Mouse (Mus musculus): ENCODE data around the gene Tecpr2.

The Tecpr2 gene

GRCm38 (mm10) chr12:110949410-110949809, 60.3 kb downstream of the Tecpr2 start:
- no peak for DNase-seq

DNA sequence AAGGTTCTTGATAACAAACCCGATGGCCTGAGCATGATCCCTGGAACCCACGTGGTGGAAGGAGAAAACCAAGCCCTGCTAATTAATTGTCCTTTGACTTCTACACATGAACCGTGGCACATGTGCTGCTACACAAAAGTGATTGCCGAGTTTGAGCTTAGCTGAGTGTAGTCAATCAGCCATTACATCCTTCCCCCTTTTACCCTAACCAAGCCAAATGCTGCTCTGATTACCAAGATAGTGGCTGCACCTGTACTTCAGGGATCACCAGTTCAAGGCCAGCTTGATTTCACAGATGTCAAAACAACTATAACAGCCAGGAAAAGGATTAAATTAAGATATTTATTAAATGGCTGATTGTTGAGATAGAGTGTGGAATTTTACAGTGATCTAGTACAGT, 61.1 kb downstream of the Tecpr2 start:
- no peak for DNase-seq

DNA sequence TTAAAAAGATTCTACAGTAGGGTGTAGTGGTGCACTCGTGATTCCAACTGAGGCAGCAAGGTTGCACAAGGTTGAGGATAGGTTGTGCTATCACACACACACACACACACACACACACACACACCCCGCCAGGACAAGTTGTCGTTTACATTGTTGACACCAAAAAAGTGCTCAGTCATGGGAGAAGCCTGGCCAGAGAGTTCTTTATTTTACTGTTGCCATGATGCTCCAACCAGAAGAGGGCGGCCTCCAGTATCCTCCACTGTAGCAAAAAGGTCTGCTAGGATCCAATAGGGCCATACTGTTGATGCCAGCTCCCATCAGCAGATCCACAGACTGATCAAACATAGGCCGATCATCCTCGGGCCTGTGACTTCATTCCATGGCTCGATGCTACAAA, 62.2 kb downstream of the Tecpr2 start:
- DNase-seq: no peak

GRCm38 (mm10) chr12:110952628-110953385, 63.7 kb downstream of the Tecpr2 start:
- no peak for DNase-seq

GRCm38 (mm10) chr12:110953443-110953842, 64.4 kb downstream of the Tecpr2 start:
- DNase-seq: no peak

GRCm38 (mm10) chr12:110953900-110954299, 64.8 kb downstream of the Tecpr2 start:
- DNase-seq: no peak

- no peak for DNase-seq
Measured at GRCm38 (mm10) chr12:110954351-110954991, 65.4 kb downstream of the Tecpr2 start.

DNA sequence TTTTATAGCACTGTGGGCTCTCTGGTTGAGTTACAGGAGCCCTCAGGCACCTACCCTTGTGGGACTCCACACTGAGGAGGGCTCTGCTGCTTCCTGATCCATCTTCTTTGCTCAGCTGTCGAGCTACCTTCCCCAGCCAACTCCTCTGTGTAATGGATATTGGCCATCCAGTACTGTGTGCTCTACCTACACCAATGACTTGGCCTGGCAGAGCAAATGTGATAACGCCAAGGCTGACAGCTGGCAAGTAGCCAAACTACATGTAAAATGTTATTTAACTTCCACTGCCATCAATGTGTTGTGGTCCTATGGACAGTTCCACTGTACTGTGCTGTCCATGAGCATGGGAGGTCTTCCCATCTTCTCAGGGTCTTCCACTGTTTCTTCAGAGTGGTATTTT, 72.9 kb downstream of the Tecpr2 start:
- no peak for DNase-seq

DNA sequence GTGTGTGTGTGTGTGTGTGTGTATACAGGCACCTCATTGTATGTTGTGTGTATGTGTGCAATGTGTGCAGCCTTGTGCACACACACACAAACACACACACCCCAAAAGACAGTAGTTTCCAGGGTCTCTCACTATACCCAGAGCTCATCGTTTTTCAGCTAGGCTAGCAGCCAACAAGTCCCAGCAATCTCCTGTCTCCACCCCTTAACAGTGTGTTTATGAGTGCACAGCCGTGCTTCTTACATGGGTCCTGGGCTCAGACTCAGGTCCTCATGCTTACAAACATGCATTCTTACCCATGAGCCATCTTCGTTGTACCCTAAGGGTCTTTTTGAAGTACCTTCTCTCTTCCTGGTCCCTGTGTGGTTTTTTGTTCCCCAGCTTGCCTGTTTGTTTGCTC, 76.4 kb downstream of the Tecpr2 start:
- no peak for DNase-seq

GRCm38 (mm10) chr12:110966079-110966478, 77.0 kb downstream of the Tecpr2 start:
- DNase-seq: no peak

DNA sequence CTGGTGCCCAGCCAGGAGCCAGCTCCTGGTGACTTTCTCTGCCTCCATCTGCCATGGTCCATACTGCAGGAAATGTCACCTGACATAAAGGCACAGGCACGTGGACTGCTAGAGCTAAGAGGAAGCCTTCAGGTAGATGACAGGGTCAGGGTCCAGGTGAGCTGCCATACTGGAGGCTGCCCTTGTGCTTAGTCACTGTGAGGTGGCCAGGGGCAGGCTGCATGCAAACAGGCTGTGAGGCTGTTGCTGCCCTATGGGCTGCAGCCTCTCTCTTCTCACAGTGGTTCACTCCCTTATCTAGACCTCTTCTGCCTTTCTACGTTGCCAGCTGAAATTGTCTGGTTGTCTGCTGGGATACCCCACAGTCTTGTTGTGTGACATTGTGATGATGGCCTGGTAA, 78.1 kb downstream of the Tecpr2 start:
- DNase-seq: no peak

- DNase-seq: no peak
Measured at GRCm38 (mm10) chr12:110970408-110970807, 81.3 kb downstream of the Tecpr2 start.

DNA sequence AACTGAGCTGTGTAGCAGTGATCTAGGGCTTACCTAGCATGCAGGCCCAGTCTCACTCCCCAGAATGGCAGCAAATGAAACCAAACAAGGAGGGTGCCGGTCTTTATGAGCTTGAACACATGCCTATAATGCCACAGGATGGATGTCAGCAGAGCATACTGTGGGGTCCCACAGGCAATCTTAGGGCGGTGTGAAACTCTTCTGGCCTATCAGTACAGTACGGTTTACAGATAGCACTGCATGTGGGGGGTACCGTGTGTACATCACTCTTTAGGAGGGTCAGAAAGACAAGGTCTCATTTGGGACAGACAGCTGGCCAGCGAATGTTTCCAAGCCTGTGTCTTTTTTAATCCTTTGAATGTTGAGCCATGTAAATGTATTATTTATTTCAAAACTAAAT, 82.9 kb downstream of the Tecpr2 start:
- no peak for DNase-seq

DNA sequence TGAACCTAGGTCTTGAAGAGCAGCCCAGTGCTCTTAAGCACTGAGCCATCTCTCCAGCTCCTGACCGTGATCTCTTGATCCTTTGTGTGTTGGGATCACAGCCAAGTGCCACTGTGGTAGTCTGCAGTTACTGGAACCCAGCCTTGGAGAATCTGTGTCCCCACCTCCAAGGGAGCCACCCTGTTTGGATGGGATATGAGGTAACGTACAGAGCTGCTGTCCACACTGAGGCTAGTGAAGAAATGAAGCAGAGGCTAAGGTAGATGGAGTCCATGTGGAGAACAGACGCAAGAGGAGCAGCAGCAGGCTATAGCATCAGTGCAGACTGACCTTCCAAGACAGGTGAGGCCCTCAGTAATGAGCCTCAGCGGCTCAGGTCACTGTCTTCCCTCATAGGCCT, 84.8 kb downstream of the Tecpr2 start:
- no peak for DNase-seq

DNA sequence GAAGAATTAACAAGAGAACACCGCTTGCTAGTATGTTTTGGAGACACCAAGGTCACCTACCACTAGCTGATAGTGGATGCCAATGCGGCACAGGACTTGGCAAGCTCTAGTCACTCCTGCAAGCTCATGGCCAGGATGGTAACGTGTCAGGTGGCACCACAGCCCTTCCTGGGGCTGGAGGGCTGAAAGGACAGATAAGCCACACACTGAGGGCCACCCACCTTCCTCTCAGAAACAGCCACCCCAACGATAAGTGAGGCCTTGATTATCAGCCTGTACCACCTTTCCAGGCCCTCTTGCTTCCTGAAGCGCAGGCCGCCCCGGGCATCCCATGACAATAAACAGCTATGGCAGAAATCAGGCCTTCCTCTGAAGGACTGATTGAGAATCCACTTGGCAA, 85.2 kb downstream of the Tecpr2 start:
- no peak for DNase-seq

DNA sequence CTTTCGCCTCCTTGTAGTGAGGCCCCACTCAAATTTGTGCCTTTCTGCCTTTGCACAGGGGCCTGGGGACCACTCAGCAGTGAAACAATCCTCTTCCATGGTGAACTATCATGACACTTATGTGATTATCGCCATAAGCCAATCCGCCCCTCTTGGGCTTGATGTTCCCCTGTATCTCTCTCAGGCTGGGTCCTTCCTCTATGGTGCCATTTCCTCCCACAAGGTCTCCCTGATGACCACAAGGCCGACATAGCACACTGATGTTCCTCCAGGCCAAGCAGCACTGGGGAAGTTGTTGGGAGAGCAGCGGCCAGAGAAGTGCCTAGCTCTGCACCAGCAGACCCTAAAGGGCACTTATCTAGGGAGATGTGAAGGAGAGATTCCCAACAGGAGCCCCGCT, 85.7 kb downstream of the Tecpr2 start:
- DNase-seq: no peak

GRCm38 (mm10) chr12:110975385-110975784, 86.3 kb downstream of the Tecpr2 start:
- DNase-seq: no peak

DNA sequence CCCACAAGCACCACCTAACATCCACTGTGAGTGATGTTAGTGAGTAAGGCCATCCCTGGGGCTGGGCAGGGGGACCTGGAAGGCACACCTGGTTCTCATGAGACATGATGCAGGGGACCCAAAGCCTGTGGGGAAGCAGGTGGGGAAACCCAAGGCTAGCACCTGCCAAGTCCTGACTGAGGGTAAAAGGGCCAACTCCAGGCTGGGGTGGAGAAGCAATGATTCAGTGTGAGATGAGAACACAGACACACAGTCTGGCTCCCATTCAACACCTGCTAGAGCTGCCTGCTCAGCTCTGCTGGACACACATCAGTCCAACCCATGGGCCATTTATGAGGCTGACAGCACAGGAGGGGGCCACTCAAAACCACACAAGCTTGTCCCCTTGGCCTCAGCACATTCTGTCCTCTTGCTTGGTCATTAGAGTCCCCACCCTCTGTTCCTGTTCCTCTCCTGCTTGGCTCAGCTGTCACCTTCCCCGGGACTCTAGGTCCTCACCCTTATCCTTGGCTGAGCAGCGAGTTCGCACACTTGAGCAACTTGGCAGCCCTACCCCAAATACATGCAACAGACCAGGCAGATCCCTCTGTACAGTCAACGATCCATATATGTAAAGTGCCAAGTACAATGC, 86.9 kb downstream of the Tecpr2 start:
- DNase-seq: no peak

- DNase-seq: no peak
Measured at GRCm38 (mm10) chr12:110976589-110977344, 87.7 kb downstream of the Tecpr2 start.

- no peak for DNase-seq
Measured at GRCm38 (mm10) chr12:110977345-110977733, 88.3 kb downstream of the Tecpr2 start.

DNA sequence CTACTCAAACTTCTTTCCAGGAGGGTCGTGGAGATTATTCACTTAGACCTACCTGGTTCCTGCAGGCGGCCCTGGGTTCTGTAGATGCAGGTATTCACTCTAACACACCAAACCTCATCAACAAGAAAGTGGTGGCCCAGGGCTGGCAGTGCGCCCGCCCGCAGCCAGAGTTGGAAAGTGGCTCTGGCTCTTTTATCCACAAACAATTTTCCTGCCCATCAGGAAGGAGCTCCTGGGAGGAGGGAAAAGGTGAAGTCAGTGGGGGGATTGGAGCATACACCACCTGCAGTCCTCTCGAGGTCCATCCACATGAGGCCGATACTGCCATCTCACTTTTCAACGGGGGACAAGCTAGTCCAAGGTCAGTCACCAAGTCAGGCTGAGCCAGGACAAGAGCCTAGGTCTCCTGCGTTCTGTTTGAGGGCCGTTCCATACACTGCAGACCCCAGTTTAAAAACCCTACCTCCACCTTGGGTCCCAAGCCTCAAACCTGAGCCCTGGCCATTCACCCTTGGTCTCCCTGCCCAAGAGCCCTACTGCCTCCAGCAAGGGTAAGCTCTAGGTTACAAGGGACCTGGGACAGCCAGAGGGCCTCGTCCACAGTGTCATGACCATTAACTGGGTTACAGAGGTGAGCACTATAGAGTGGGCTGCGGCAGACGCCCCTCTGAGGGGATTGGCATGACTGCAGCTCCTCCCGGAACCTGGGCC, 89.0 kb downstream of the Tecpr2 start:
- DNase-seq: no peak

- peak; percentile 91 for DNase-seq
Measured at GRCm38 (mm10) chr12:110978607-110979406, 89.7 kb downstream of the Tecpr2 start, which contains the start of gene Ankrd9. Gene Ankrd9, minus strand, starts transcription at chr12:110979040.
